Mouse (Mus musculus) MEL (cell line): Measurements from ENCODE around the gene Zfp131. TPM values are rescaled to one million over a fixed set of nuclear protein-coding genes. Genes with fewer than 3 reads are reported as not detected.

Experiments used
- DNase-seq: peaks from one replicate; pipeline ENCODE4 v3.0.0; 2011; ENCODE audit warnings: low read depth, low spot score
- H3K27ac ChIP-seq: 2 replicates; pipeline ENCODE4 v1.5.1; 2012; ENCODE audit warnings: low read depth, mild to moderate bottlenecking, control low read depth, low read length, moderate library complexity; ENCODE audit not compliant: control insufficient read depth
- H3K27me3 ChIP-seq, 2 experiments: fragments of 150-350 bp in 1 of 2; sonication (generic) in 1 of 2; 2 replicates each; pipeline ENCODE4 v1.6.1; 2012; ENCODE audit warnings: low read length in 2 of 2, mild to moderate bottlenecking in 2 of 2, improper control_type of control experiment in 1 of 2, moderate library complexity in 1 of 2; ENCODE audit not compliant: insufficient read depth in 2 of 2, control insufficient read depth in 1 of 2
- H3K36me3 ChIP-seq, 2 experiments: 2 replicates each; pipeline ENCODE4 v1.6.1; 2012 to 2014; ENCODE audit warnings: low read length in 2 of 2, improper control_type of control experiment in 1 of 2, inconsistent platforms in 1 of 2, mild to moderate bottlenecking in 1 of 2; ENCODE audit not compliant: insufficient read depth in 2 of 2, control insufficient read depth in 1 of 2
- H3K4me1 ChIP-seq, 2 experiments: fragments of 150-350 bp in 1 of 2; sonication (generic) in 1 of 2; 2 replicates each; pipeline ENCODE4 v1.6.1; 2012; ENCODE audit warnings: low read length in 2 of 2, improper control_type of control experiment in 1 of 2, mild to moderate bottlenecking in 1 of 2; ENCODE audit not compliant: insufficient read depth in 2 of 2, control insufficient read depth in 1 of 2
- H3K4me3 ChIP-seq, 2 experiments: fragments of 150-350 bp in 1 of 2; sonication (generic) in 1 of 2; 2 replicates each; pipeline ENCODE4 v1.5.1; 2012; ENCODE audit warnings: low read depth in 2 of 2, low read length in 2 of 2, mild to moderate bottlenecking in 2 of 2, moderate library complexity in 2 of 2, control low read depth in 1 of 2, improper control_type of control experiment in 1 of 2; ENCODE audit not compliant: control insufficient read depth in 1 of 2, insufficient read depth in 1 of 2
- H3K79me2 ChIP-seq: 2 replicates; pipeline ENCODE4 v1.6.1; 2012; ENCODE audit warnings: mild to moderate bottlenecking, low read length, moderate library complexity; ENCODE audit not compliant: control insufficient read depth, poor library complexity, insufficient read depth
- H3K9ac ChIP-seq: 2 replicates; pipeline ENCODE4 v1.6.1; 2012; ENCODE audit warnings: low read depth, mild to moderate bottlenecking, control low read depth, low read length, moderate library complexity; ENCODE audit not compliant: control insufficient read depth, poor library complexity, severe bottlenecking
- H3K9me3 ChIP-seq: fragments of 150-350 bp; sonication (generic); replicated peaks from 2 replicates; pipeline ENCODE4 v1.6.1; 2012; ENCODE audit warnings: mild to moderate bottlenecking, low read length, improper control_type of control experiment, moderate library complexity; ENCODE audit not compliant: insufficient read depth
- BHLHE40 ChIP-seq: IDR thresholded peaks from 2 replicates; pipeline ENCODE4 v1.6.1; 2012; ENCODE audit warnings: low read depth, mild to moderate bottlenecking, inconsistent platforms, low read length, improper control_type of control experiment, borderline replicate concordance
- CHD1 ChIP-seq: IDR thresholded peaks from 2 replicates; pipeline ENCODE4 v1.6.1; 2012; ENCODE audit warnings: low read depth, mild to moderate bottlenecking, inconsistent platforms, low read length, improper control_type of control experiment
- CHD2 ChIP-seq: IDR thresholded peaks from 2 replicates; pipeline ENCODE4 v1.6.1; 2011; ENCODE audit warnings: low read length, improper control_type of control experiment
- CTCF ChIP-seq, 3 experiments: IDR thresholded peaks in 2 of 3; conservative IDR thresholded peaks in 1 of 3; 2 replicates each; pipeline ENCODE4 v1.5.1; 2011 to 2012; ENCODE audit warnings: low read length in 3 of 3, low read depth in 2 of 3, mild to moderate bottlenecking in 2 of 3, improper control_type of control experiment in 1 of 3, inconsistent platforms in 1 of 3, mixed read lengths in 1 of 3, moderate library complexity in 1 of 3; ENCODE audit not compliant: control insufficient read depth in 1 of 3, insufficient read depth in 1 of 3, poor library complexity in 1 of 3, severe bottlenecking in 1 of 3
- E2F4 ChIP-seq: IDR thresholded peaks from 2 replicates; pipeline ENCODE4 v1.6.1; 2011; ENCODE audit warnings: low read depth, low read length, improper control_type of control experiment, borderline replicate concordance
- ELF1 ChIP-seq: IDR thresholded peaks from 2 replicates; pipeline ENCODE4 v1.6.1; 2014; ENCODE audit warnings: low read depth, mild to moderate bottlenecking, inconsistent platforms, low read length, improper control_type of control experiment, moderate library complexity
- EP300 ChIP-seq, 2 experiments: IDR thresholded peaks; 2 replicates each; pipeline ENCODE4 v1.6.1; 2011; ENCODE audit warnings: improper control_type of control experiment in 2 of 2, low read length in 2 of 2, low read depth in 1 of 2, mild to moderate bottlenecking in 1 of 2
- ETS1 ChIP-seq: IDR thresholded peaks from 2 replicates; pipeline ENCODE4 v1.6.1; 2012; ENCODE audit warnings: low read depth, mild to moderate bottlenecking, inconsistent platforms, low read length, improper control_type of control experiment, moderate library complexity
- GATA1 ChIP-seq: IDR thresholded peaks from 2 replicates; pipeline ENCODE4 v1.6.1; 2011; ENCODE audit warnings: low read depth, low read length, improper control_type of control experiment
- HCFC1 ChIP-seq: IDR thresholded peaks from 2 replicates; pipeline ENCODE4 v1.6.1; 2012; ENCODE audit warnings: low read depth, mild to moderate bottlenecking, inconsistent platforms, low read length, improper control_type of control experiment, moderate library complexity
- JUND ChIP-seq: IDR thresholded peaks from 2 replicates; pipeline ENCODE4 v1.6.1; 2011; ENCODE audit warnings: low read depth, mild to moderate bottlenecking, improper control_type of control experiment, low read length
- KAT2A ChIP-seq: conservative IDR thresholded peaks from 2 replicates; pipeline ENCODE4 v1.6.1; 2012; ENCODE audit warnings: low read depth, low read length, improper control_type of control experiment, inconsistent platforms
- MAFK ChIP-seq: IDR thresholded peaks from 2 replicates; pipeline ENCODE4 v1.6.1; 2011; ENCODE audit warnings: low read depth, mild to moderate bottlenecking, low read length, improper control_type of control experiment, borderline replicate concordance
- MAZ ChIP-seq: IDR thresholded peaks from 2 replicates; pipeline ENCODE4 v1.6.1; 2012; ENCODE audit warnings: low read depth, mild to moderate bottlenecking, inconsistent platforms, low read length, improper control_type of control experiment
- MEF2A ChIP-seq: IDR thresholded peaks from 2 replicates; pipeline ENCODE4 v1.6.1; 2014; ENCODE audit warnings: low read depth, mild to moderate bottlenecking, inconsistent platforms, low read length, improper control_type of control experiment; ENCODE audit not compliant: poor library complexity, insufficient replicate concordance, severe bottlenecking; ENCODE audit errors: extremely low read depth
- MYB ChIP-seq: IDR thresholded peaks from 2 replicates; pipeline ENCODE4 v1.6.1; 2011; ENCODE audit warnings: mild to moderate bottlenecking, low read depth, low read length, improper control_type of control experiment
- MYC ChIP-seq: IDR thresholded peaks from 2 replicates; pipeline ENCODE4 v1.6.1; 2011; ENCODE audit warnings: low read depth, mild to moderate bottlenecking, low read length, improper control_type of control experiment, moderate library complexity
- NELFE ChIP-seq: IDR thresholded peaks from 2 replicates; pipeline ENCODE4 v1.6.1; 2011; ENCODE audit warnings: low read depth, low read length, improper control_type of control experiment
- NRF1 ChIP-seq: IDR thresholded peaks from 2 replicates; pipeline ENCODE4 v1.6.1; 2014; ENCODE audit warnings: low read depth, mild to moderate bottlenecking, inconsistent platforms, low read length, improper control_type of control experiment, moderate library complexity; ENCODE audit not compliant: poor library complexity, insufficient read depth, severe bottlenecking
- POLR2A ChIP-seq, 2 experiments: IDR thresholded peaks; 2 replicates each; pipeline ENCODE4 v1.6.1; 2011 to 2012; ENCODE audit warnings: low read length in 2 of 2, mild to moderate bottlenecking in 2 of 2, control low read depth in 1 of 2, improper control_type of control experiment in 1 of 2, low read depth in 1 of 2, moderate library complexity in 1 of 2; ENCODE audit not compliant: control insufficient read depth in 1 of 2, insufficient read depth in 1 of 2, poor library complexity in 1 of 2
- POLR2AphosphoS2 ChIP-seq: IDR thresholded peaks from 2 replicates; pipeline ENCODE4 v1.6.1; 2011; ENCODE audit warnings: low read length, improper control_type of control experiment
- POLR2AphosphoS5 ChIP-seq: IDR thresholded peaks from 2 replicates; pipeline ENCODE4 v1.6.1; 2012; ENCODE audit warnings: low read depth, borderline replicate concordance, mild to moderate bottlenecking, inconsistent platforms, low read length, moderate library complexity, mixed read lengths
- RAD21 ChIP-seq: IDR thresholded peaks from 2 replicates; pipeline ENCODE4 v1.6.1; 2011; ENCODE audit warnings: mild to moderate bottlenecking, low read depth, low read length, improper control_type of control experiment
- RCOR1 ChIP-seq: IDR thresholded peaks from 2 replicates; pipeline ENCODE4 v1.6.1; 2012; ENCODE audit warnings: low read depth, mild to moderate bottlenecking, inconsistent platforms, low read length, improper control_type of control experiment
- SIN3A ChIP-seq: IDR thresholded peaks from 2 replicates; pipeline ENCODE4 v1.6.1; 2012; ENCODE audit warnings: low read length, improper control_type of control experiment, inconsistent platforms
- SMC3 ChIP-seq: IDR thresholded peaks from 2 replicates; pipeline ENCODE4 v1.6.1; 2011; ENCODE audit warnings: low read depth, low read length, improper control_type of control experiment
- TAL1 ChIP-seq: IDR thresholded peaks from 2 replicates; pipeline ENCODE4 v1.6.1; 2012; ENCODE audit warnings: mild to moderate bottlenecking, inconsistent platforms, low read length, moderate library complexity, mixed read lengths
- TBP ChIP-seq: IDR thresholded peaks from 2 replicates; pipeline ENCODE4 v1.8.0; 2011; ENCODE audit warnings: low read depth, low read length, improper control_type of control experiment
- TCF12 ChIP-seq: IDR thresholded peaks from 2 replicates; pipeline ENCODE4 v1.6.1; 2014; ENCODE audit warnings: low read depth, mild to moderate bottlenecking, inconsistent platforms, low read length, improper control_type of control experiment, moderate library complexity
- UBTF ChIP-seq: IDR thresholded peaks from 2 replicates; pipeline ENCODE4 v1.6.1; 2012; ENCODE audit warnings: low read depth, mild to moderate bottlenecking, inconsistent platforms, low read length, improper control_type of control experiment, moderate library complexity, borderline replicate concordance; ENCODE audit not compliant: insufficient read depth
- USF1 ChIP-seq: IDR thresholded peaks from 2 replicates; pipeline ENCODE4 v1.6.1; 2014; ENCODE audit warnings: low read depth, mild to moderate bottlenecking, inconsistent platforms, low read length, improper control_type of control experiment, moderate library complexity
- USF2 ChIP-seq, 2 experiments: IDR thresholded peaks; 2 replicates each; pipeline ENCODE4 v1.6.1; 2011 to 2012; ENCODE audit warnings: improper control_type of control experiment in 2 of 2, low read length in 2 of 2, borderline replicate concordance in 1 of 2, inconsistent platforms in 1 of 2, low read depth in 1 of 2, mild to moderate bottlenecking in 1 of 2; ENCODE audit not compliant: insufficient read depth in 1 of 2
- ZC3H11A ChIP-seq: IDR thresholded peaks from 2 replicates; pipeline ENCODE4 v1.6.1; 2012; ENCODE audit warnings: low read depth, mild to moderate bottlenecking, inconsistent platforms, low read length, improper control_type of control experiment
- ZKSCAN1 ChIP-seq: IDR thresholded peaks from 2 replicates; pipeline ENCODE4 v1.6.1; 2012; ENCODE audit warnings: low read depth, mild to moderate bottlenecking, inconsistent platforms, low read length, improper control_type of control experiment, moderate library complexity
- ZNF384 ChIP-seq: IDR thresholded peaks from 2 replicates; pipeline ENCODE4 v1.6.1; 2012; ENCODE audit warnings: low read depth, mild to moderate bottlenecking, inconsistent platforms, low read length, improper control_type of control experiment
- polyA plus RNA-seq, 2 experiments: library from polyadenylated mRNA; stranded (reverse) in 1 of 2; unstranded in 1 of 2; fragments of >175 nt in 1 of 2; fragments of >200 nt in 1 of 2; gene quantifications; 2 replicates each; pipeline versions ENCODE4 v1.2.1 to v1.2.4; 2012; ENCODE audit warnings: low replicate concordance in 2 of 2, low read depth in 1 of 2; ENCODE audit not compliant: insufficient read length in 2 of 2, insufficient read depth in 1 of 2, missing spikeins in 1 of 2
- total RNA-seq: library from RNA; depleted of rRNA; stranded (reverse); fragments of 300-350 nt; gene quantifications from 2 replicates; pipeline ENCODE4 v1.2.3, GENCODE M21; 2012; rRNA removed

Gene Zfp131
- total RNA-seq = 40.3 and 45.6 TPM in 2 replicates
- polyA plus RNA-seq = 100 to 1,000 TPM; 152 to 250 TPM

DNA sequence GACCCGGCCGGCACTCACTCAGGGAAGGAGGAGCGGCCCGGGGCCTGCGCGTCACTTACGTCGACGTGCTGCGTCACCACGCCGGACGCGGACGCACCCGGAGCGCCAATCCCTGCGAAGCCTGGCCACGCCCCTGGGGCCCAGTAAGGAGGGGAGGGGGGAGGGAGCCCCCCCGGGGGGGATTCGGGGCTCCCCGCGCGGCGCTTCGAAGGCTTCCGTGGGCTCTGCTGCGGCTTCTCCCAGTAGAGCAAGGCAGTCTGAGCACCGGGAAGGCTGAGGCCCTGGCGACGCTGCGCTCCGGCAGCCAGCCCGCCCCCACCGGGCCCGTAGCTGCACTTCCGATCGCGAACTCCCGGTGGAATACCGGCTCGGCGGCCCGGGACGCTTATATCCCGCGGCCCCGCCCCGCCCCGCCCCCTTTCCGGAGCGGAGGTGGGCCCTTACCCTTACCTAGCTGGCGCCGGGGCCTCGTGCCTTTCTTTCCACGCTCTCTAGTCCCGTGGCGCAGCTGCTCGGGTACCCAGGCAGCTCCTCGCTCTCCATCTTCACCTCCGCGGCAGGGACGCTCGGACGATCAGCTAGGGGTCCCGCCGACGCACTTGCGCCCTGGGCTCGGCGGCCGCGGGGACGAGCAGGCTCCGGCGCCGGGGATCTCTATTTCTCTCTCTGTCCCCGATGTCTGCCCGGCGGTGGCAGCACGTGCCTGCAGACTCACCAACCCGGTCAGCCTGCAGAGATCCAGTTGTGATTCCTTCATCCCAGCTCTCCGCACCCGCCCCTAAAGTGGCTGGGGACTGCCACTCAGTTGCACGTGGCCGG, at the start of gene Zfp131:
TSS of gene Zfp131 (minus strand) at position 129 of the 819 bp plus-strand sequence.
- peak within 1 kb of the TSS; percentile 96 for H3K9ac ChIP-seq
- peaks cover 33% of the 10 kb centered on the region for H3K79me2 ChIP-seq
- DNase-seq = peak; percentile 95
- no peaks in the 10 kb centered on the region for H3K9me3 ChIP-seq
- peak within 1 kb of the TSS; percentile 96 for H3K27ac ChIP-seq
- peaks cover 16 to 26% of the 10 kb centered on the region in 2 experiments for H3K36me3 ChIP-seq
- peak within 1 kb of the TSS; percentile 92 to 100 for H3K4me3 ChIP-seq
- H3K27me3 ChIP-seq = no peaks in the 10 kb centered on the region
- peaks cover 3 to 13% of the 10 kb centered on the region in 2 experiments; a peak in 3 of 4 replicates for H3K4me1 ChIP-seq
- TF ChIP-seq MYC = no peak
- TF ChIP-seq UBTF = no peak
- no peak for TF ChIP-seq SIN3A
- peak; percentile 39; the same call in 1 of the 2 replicates for TF ChIP-seq TCF12
- TF ChIP-seq TAL1 = no peak
- TF ChIP-seq POLR2AphosphoS5 = no peak
- peak; percentile 49; the same call in 1 of the 2 replicates for TF ChIP-seq ELF1
- no peak for TF ChIP-seq JUND
- no peak for TF ChIP-seq GATA1
- TF ChIP-seq BHLHE40 = 0 out of 2 replicates have a peak, but pooled peaks have one; percentile 33
- TF ChIP-seq USF2 (IDR thresholded peaks at IDR 0.05; ENCODE audit: borderline replicate concordance in 1 of 2, insufficient read depth in 1 of 2, low read depth in 1 of 2, low read length in 2 of 2) = no peak
- no peak for TF ChIP-seq E2F4
- TF ChIP-seq POLR2AphosphoS2 = peak; percentile 55
- TF ChIP-seq ZNF384 = no peak
- peak; percentile 82 for TF ChIP-seq NELFE
- peak; percentile 21; the same call in 1 of the 2 replicates for TF ChIP-seq TBP
- no peak for TF ChIP-seq CHD2
- no peak for TF ChIP-seq ZKSCAN1
- peak; percentile 75 for TF ChIP-seq HCFC1
- TF ChIP-seq MAZ = peak; percentile 94
- TF ChIP-seq RCOR1 = no peak
- no peak for TF ChIP-seq CTCF (IDR thresholded peaks at IDR 0.05 in 2 of 3, conservative IDR thresholded peaks at IDR 0.05 in 1 of 3; ENCODE audit: control insufficient read depth in 1 of 3, insufficient read depth in 1 of 3, low read depth in 2 of 3, low read length in 3 of 3, poor library complexity in 1 of 3, severe bottlenecking in 1 of 3)
- TF ChIP-seq KAT2A = no peak
- 0 out of 2 replicates have a peak, but pooled peaks have one; percentile 21 for TF ChIP-seq CHD1
- TF ChIP-seq MEF2A = no peak
- TF ChIP-seq NRF1 = peak; percentile 60; the same call in 1 of the 2 replicates
- TF ChIP-seq EP300 (IDR thresholded peaks at IDR 0.05; ENCODE audit: low read depth in 1 of 2, low read length in 2 of 2) = no peak
- TF ChIP-seq USF1 = no peak
- no peak for TF ChIP-seq SMC3
- TF ChIP-seq POLR2A (IDR thresholded peaks at IDR 0.05; ENCODE audit: control insufficient read depth in 1 of 2, insufficient read depth in 1 of 2, low read depth in 1 of 2, low read length in 2 of 2, poor library complexity in 1 of 2) = peak; percentile 30 to 72; a peak in 2 of 4 replicates
- no peak for TF ChIP-seq MAFK
- TF ChIP-seq RAD21 = no peak
- TF ChIP-seq ETS1 = no peak
- no peak for TF ChIP-seq ZC3H11A
- TF ChIP-seq MYB = no peak
